Mouse (Mus musculus) intestine, embryonic 15.5 days (tissue): Measurements from ENCODE around the gene Nop9. TPM values are rescaled to one million over a fixed set of nuclear protein-coding genes. Genes with fewer than 3 reads are reported as not detected.

Experiments used
- ATAC-seq: fragments of 200-750 bp; cut with Nextera tagmentation; 2 replicates; pipeline ENCODE4 v1.8.0; 2017; ENCODE audit warnings: moderate TSS enrichment, moderate library complexity
- H3K27ac ChIP-seq: fragments of 300-500 bp; sonication (generic); 2 replicates; pipeline ENCODE4 v1.5.1; 2015; ENCODE audit warnings: mild to moderate bottlenecking, inconsistent platforms
- H3K27me3 ChIP-seq: fragments of 300-500 bp; sonication (generic); replicated peaks from 2 replicates; pipeline ENCODE4 v1.6.1; 2015; ENCODE audit warnings: inconsistent platforms
- H3K36me3 ChIP-seq: fragments of 300-500 bp; sonication (generic); 2 replicates; pipeline ENCODE4 v1.6.1; 2015; ENCODE audit warnings: inconsistent platforms
- H3K4me1 ChIP-seq: fragments of 300-500 bp; sonication (generic); replicated peaks from 2 replicates; pipeline ENCODE4 v1.6.1; 2015; ENCODE audit warnings: inconsistent platforms
- H3K4me2 ChIP-seq: fragments of 300-500 bp; sonication (generic); replicated peaks from 2 replicates; pipeline ENCODE4 v1.6.1; 2015; ENCODE audit warnings: mild to moderate bottlenecking, inconsistent platforms
- H3K4me3 ChIP-seq: fragments of 300-500 bp; sonication (generic); replicated peaks from 2 replicates; pipeline ENCODE4 v1.5.1; 2015; ENCODE audit warnings: inconsistent platforms
- H3K9ac ChIP-seq: fragments of 300-500 bp; sonication (generic); 2 replicates; pipeline ENCODE4 v1.6.1; 2015; ENCODE audit warnings: inconsistent platforms
- H3K9me3 ChIP-seq: fragments of 300-500 bp; sonication (generic); 2 replicates; pipeline ENCODE4 v1.6.1; 2016; ENCODE audit warnings: inconsistent platforms
- WGBS: fragments of 180-500 bp; shearing (Covaris S2); methylation state at CpG from one replicate; pipeline ENCODE4 v1.1.7; 2015; 5-methylcytosine and 5-hydroxymethylcytosine counted together
- polyA plus RNA-seq: library from polyadenylated mRNA; unstranded; fragments of >200 nt; fragmentation: Nextera tagmentation; extraction: Ambion mirVana; gene quantifications from 2 replicates; pipeline ENCODE4 v1.2.1, GENCODE M21; 2015

The Nop9 gene
- polyA plus RNA-seq, 1 experiment from 2014 or later = 35.6 TPM

DNA sequence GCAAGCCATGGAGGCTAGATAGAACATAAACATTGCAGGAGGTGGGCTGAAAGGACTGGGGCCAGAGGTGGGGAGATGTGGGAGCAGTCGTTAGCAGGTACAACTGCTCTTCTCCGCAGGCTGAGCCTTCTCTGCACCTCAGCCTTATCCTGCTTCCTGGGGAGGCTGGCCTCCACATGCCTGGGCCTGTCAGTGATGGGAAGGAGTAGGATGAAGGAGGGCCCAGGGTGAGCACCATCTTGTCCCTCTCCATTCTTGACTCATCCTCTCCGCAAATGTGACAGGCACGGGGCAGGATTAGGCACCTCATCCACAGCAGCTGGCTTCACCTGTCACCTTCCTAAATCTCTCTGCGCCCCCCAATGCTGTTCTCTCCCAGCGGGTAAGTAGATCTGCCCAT, 15.7 kb downstream of the Nop9 start, which contains the start of gene Ltb4r2:
Gene Ltb4r2 (plus strand): TSS at position 266 of the 400 bp plus-strand sequence.
- Histone ChIP-seq H3K27ac (0 out of 2 replicates have a peak within 1 kb of the TSS, but pooled peaks have one; percentile 48), H3K27me3 (peaks cover 18% of the 10 kb centered on the region), H3K4me2 (peak within 1 kb of the TSS; percentile 100), H3K36me3 (no peaks in the 10 kb centered on the region), H3K9ac (peak within 1 kb of the TSS; percentile 74), H3K4me1 (peaks cover 11% of the 10 kb centered on the region), H3K4me3 (peak within 1 kb of the TSS; percentile 52), H3K9me3 (no peaks in the 10 kb centered on the region)
- WGBS = 74% methylated on average over 6 of the region's 6 CpGs
- ATAC-seq = no peak

DNA sequence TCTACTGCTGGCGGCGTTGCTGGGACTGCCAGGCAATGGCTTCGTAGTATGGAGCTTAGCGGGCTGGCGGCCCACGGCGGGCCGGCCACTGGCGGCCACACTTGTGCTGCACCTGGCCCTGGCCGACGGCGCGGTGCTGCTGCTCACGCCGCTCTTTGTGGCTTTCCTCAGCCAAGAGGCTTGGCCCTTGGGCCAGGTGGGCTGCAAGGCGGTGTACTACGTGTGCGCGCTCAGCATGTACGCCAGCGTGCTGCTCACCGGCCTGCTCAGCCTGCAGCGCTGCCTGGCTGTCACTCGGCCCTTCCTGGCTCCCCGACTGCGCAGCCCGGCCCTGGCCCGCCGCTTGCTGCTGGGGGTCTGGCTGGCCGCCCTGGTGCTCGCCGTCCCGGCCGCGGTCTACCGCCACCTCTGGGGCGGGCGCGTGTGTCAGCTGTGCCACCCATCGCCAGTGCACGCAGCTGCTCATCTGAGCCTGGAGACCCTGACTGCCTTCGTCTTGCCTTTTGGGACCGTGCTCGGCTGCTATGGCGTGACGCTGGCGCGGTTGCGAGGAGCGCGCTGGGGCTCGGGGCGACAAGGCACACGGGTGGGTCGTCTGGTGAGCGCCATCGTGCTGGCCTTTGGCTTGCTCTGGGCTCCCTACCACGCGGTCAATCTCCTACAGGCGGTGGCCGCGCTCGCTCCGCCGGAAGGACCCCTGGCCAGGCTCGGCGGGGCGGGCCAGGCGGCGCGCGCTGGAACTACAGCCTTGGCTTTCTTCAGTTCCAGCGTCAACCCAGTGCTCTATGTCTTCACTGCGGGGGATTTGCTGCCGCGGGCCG, 16.7 kb downstream of the Nop9 start:
- Histone ChIP-seq H3K4me3 (peak overlapping the region; percentile 52), H3K27me3 (peaks cover 23% of the 10 kb centered on the region), H3K4me2 (peak overlapping the region; percentile 100), H3K9ac (peak overlapping the region; percentile 74), H3K9me3 (no peaks in the 10 kb centered on the region), H3K4me1 (peaks cover 11% of the 10 kb centered on the region), H3K36me3 (no peaks in the 10 kb centered on the region), H3K27ac (peak overlapping the region; percentile 48)
- peak; percentile 53 for ATAC-seq
- WGBS = 1% methylated on average over 77 of the region's 77 CpGs

DNA sequence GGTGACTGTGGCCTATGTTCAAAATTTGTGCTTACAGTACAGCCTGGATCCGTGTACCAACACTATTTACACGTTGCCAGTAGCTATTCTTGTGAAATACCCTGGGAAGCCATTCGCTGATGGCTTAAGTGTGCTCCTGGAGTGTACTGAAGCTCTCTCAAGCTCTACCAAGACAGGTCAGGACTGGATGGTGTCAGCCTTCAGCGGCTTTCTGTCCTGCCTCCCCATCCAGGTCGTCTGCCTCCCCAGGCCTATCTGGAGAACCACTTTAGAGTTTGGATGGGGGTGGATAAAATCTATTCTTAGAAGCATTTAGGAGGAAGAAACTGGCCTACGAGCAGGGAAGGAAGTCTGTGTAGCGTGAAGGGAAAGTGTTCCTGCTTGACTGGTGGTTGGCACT, 17.7 kb downstream of the Nop9 start:
- WGBS = 59% methylated on average over 7 of the region's 7 CpGs
- peaks cover 25% of the 10 kb centered on the region for H3K27me3 ChIP-seq
- no peaks in the 10 kb centered on the region for H3K9me3 ChIP-seq
- ATAC-seq = no peak
- peaks cover 17% of the 10 kb centered on the region for H3K4me1 ChIP-seq
- no peaks in the 10 kb centered on the region for H3K36me3 ChIP-seq
- 0 out of 2 replicates have a peak overlapping the region, but pooled peaks have one; percentile 74 for H3K9ac ChIP-seq
- H3K4me2 ChIP-seq = peak overlapping the region; percentile 100
- no peak overlapping the region for H3K27ac ChIP-seq
- H3K4me3 ChIP-seq = no peak overlapping the region

DNA sequence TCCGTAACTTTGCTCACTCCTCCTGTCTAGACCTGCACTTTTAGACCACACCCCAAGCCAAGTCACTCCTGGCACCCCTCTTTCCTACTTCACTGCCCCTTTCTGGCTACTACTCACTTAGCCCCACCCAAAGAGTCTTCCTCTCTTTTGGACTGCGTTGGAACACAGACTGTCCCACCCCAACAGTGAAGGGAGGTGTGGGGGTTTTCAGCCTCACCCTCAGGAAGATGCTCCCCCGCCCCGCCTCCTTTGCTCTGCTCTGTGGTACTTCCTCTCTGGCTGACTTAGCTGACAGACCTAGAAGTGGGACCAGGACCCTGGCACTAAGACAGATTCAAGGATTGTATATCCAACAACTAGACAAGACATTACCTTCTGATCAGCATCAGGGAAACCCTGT, 20.2 kb downstream of the Nop9 start, which contains the start of gene Ltb4r1:
Gene Ltb4r1 (plus strand): TSS at position 267 of the 400 bp plus-strand sequence.
- Histone ChIP-seq H3K36me3 (no peaks in the 10 kb centered on the region), H3K27ac (no peak within 1 kb of the TSS), H3K4me1 (peaks cover 17% of the 10 kb centered on the region), H3K9me3 (no peaks in the 10 kb centered on the region), H3K4me2 (no peak within 1 kb of the TSS), H3K4me3 (no peak within 1 kb of the TSS), H3K9ac (no peak within 1 kb of the TSS), H3K27me3 (peaks cover 25% of the 10 kb centered on the region)
- WGBS = 64% methylated on average over 4 of the region's 4 CpGs
- ATAC-seq = no peak

DNA sequence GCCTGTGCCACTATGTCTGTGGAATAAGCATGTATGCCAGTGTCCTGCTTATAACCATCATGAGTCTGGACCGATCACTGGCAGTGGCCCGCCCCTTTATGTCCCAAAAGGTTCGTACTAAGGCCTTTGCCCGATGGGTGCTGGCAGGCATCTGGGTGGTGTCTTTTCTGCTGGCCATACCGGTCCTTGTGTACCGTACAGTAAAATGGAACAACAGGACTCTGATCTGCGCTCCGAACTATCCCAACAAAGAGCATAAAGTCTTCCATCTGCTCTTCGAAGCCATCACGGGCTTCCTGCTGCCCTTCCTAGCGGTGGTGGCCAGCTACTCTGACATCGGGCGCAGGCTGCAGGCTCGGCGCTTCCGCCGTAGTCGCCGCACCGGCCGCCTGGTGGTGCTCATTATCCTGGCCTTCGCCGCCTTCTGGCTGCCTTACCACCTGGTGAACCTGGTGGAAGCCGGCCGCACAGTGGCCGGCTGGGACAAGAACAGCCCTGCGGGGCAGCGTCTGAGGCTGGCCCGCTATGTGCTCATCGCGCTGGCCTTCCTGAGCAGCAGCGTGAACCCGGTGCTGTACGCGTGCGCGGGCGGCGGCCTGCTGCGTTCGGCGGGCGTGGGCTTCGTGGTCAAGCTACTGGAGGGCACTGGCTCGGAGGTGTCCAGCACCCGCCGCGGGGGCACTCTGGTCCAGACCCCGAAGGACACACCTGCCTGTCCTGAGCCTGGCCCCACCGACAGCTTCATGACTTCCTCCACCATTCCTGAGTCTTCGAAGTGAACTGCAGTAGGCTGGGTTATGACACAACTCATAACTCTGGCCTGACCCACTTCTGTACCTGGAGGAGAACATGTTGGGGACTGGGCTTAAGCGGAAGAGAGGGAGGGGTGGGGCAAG, 22.3 kb downstream of the Nop9 start:
- H3K9ac ChIP-seq = peak overlapping the region; percentile 58
- WGBS = 12% methylated on average over 52 of the region's 52 CpGs
- H3K27me3 ChIP-seq = peaks cover 14% of the 10 kb centered on the region
- peak overlapping the region; percentile 93 for H3K4me2 ChIP-seq
- no peaks in the 10 kb centered on the region for H3K9me3 ChIP-seq
- peak overlapping the region; percentile 41 for H3K4me3 ChIP-seq
- no peaks in the 10 kb centered on the region for H3K36me3 ChIP-seq
- H3K27ac ChIP-seq = no peak overlapping the region
- H3K4me1 ChIP-seq = peaks cover 7% of the 10 kb centered on the region; the same call in 1 of the 2 replicates
- peak; percentile 73 for ATAC-seq

DNA sequence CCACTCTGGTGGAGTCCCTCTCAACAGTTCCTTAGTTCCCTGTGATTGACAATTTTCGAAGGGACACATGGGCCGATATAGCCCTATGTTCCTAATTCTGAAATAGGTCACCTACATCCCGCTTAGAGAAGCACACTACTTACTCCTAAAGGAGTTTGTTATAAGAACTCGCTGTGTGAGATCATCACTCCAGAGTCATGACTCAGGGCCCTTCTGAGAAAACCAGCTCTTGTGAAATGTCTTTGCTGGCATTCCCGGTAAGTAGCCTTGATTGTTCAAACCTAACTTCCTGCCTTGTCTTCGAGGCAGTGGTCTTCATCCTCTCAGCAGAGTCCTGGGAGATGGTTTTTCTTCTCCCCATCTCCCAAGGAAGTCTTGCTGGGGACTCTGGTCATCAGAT, 23.1 kb downstream of the Nop9 start:
- H3K27me3 ChIP-seq = peaks cover 14% of the 10 kb centered on the region
- no peak overlapping the region for H3K9ac ChIP-seq
- H3K4me1 ChIP-seq = peaks cover 6% of the 10 kb centered on the region; the same call in 1 of the 2 replicates
- H3K36me3 ChIP-seq = no peaks in the 10 kb centered on the region
- no peaks in the 10 kb centered on the region for H3K9me3 ChIP-seq
- no peak for ATAC-seq
- 84% methylated on average over 6 of the region's 6 CpGs for WGBS
- H3K4me2 ChIP-seq = peak overlapping the region; percentile 93; the same call in 1 of the 2 replicates
- no peak overlapping the region for H3K4me3 ChIP-seq
- H3K27ac ChIP-seq = no peak overlapping the region

DNA sequence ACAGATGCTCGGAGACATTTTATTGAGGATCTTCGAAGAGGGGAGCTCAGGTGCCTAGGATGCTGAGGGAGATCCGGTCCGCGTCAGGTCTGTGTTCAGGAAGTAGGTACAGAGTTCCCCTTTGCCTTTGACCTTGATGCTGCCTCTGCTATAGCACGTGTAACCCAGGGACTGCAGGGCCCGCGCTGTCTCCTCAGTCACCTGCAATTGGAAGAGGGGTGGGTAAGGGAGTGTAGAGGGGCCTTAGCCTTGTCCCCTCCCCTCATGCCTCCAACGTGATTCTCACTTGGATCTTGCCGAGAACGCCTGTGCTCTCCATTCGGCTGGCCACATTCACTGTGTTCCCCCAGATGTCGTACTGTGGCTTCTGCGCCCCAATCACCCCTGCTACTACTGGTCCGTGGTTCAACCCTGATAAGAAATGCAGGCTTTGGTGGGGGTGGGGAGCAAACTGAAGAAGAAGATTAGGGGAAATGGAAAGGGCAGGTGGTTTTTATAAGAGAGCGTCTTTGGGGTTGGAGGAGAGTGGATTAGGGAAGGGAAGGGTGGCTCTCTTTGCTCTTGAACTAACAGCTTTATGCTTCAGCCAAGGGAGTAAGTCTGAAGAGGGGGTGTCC, 23.7 kb downstream of the Nop9 start:
- Histone ChIP-seq H3K27ac (no peak overlapping the region), H3K27me3 (peaks cover 13% of the 10 kb centered on the region), H3K4me2 (no peak overlapping the region), H3K36me3 (no peaks in the 10 kb centered on the region), H3K9me3 (no peaks in the 10 kb centered on the region), H3K4me3 (no peak overlapping the region), H3K4me1 (peaks cover 6% of the 10 kb centered on the region; the same call in 1 of the 2 replicates), H3K9ac (no peak overlapping the region)
- 74% methylated on average over 16 of the region's 16 CpGs for WGBS
- ATAC-seq = no peak

DNA sequence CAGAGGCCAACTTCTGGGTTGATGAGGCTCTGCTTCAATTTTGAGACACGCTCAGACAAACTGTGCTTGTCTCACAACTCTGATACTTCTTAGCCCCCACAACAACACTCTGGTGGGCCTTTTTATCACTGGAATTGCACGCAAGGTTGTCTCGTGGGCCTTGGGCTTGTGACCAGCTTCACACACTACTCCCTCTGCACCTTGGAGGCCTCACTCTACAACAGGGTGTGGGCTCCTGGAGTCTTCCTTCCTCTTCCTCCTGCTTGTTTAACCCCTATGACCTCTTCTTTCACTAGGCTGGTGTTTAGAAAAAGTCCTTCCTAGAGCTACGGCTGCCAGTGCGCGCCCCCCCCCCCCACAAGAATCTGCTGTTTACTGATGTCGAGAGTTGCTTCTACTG, 31.2 kb downstream of the Nop9 start:
- H3K4me2 ChIP-seq = no peak overlapping the region
- H3K36me3 ChIP-seq = no peaks in the 10 kb centered on the region
- H3K27ac ChIP-seq = 0 out of 2 replicates have a peak overlapping the region, but pooled peaks have one; percentile 10
- no peaks in the 10 kb centered on the region for H3K9me3 ChIP-seq
- peaks cover 9% of the 10 kb centered on the region for H3K4me1 ChIP-seq
- no peaks in the 10 kb centered on the region; the same call in 1 of the 2 replicates for H3K27me3 ChIP-seq
- WGBS = 39% methylated on average over 7 of the region's 7 CpGs
- no peak overlapping the region for H3K4me3 ChIP-seq
- peak; percentile 30; the same call in 1 of the 2 replicates for ATAC-seq
- no peak overlapping the region for H3K9ac ChIP-seq

DNA sequence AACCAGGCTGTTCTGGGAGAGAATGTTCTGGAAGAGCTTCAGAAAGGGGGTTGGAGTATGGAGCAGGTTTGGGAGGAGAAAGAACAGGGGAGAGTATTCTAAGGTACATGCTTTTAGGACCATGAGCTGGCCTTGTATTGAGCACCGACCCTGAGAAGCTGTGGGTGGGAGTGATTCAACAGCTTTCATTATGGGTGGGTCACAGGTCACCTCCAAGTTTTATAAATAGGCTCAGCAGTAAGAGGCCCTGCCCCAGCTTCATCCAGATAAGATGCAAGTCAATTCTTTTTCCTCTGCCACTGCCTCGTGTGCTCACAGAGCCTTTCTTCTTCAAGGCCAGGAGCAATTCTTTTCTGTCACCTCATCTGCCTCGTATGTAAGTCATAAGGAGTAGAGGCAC, 31.7 kb downstream of the Nop9 start:
- peaks cover 10% of the 10 kb centered on the region for H3K4me1 ChIP-seq
- H3K4me2 ChIP-seq = no peak overlapping the region
- H3K27me3 ChIP-seq = no peaks in the 10 kb centered on the region
- ATAC-seq = peak; percentile 52; the same call in 1 of the 2 replicates
- H3K4me3 ChIP-seq = no peak overlapping the region
- no peak overlapping the region for H3K9ac ChIP-seq
- no peaks in the 10 kb centered on the region for H3K36me3 ChIP-seq
- 14% methylated on average over 3 of the region's 3 CpGs for WGBS
- H3K27ac ChIP-seq = 0 out of 2 replicates have a peak overlapping the region, but pooled peaks have one; percentile 10
- no peaks in the 10 kb centered on the region for H3K9me3 ChIP-seq

DNA sequence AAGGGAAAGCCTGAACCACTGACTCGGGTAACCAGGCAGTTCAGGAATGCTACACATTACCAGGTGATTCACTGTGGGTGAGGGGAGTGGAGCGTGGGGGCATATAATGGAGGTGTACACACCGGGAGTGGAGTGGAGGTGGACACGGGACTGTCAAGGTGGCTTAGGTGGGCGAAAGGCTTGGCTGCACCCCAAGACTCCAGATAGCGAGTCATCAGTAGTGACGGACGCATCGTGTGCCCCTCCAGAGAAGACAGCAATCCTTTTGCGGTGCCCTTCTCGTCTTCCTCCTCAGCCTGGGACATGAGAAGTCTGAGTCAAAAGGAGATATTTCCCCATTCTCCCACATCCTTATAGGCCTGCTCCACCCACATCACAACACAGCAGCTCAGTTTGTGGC, 32.3 kb downstream of the Nop9 start:
- H3K9me3 ChIP-seq = no peaks in the 10 kb centered on the region
- H3K36me3 ChIP-seq = no peaks in the 10 kb centered on the region
- no peak overlapping the region for H3K4me2 ChIP-seq
- no peak overlapping the region for H3K27ac ChIP-seq
- H3K4me3 ChIP-seq = no peak overlapping the region
- no peak for ATAC-seq
- H3K4me1 ChIP-seq = peaks cover 15% of the 10 kb centered on the region
- 83% methylated on average over 11 of the region's 11 CpGs for WGBS
- H3K9ac ChIP-seq = no peak overlapping the region
- 0 out of 2 replicates have a peak, but pooled peaks cover 3% of the 10 kb centered on the region for H3K27me3 ChIP-seq

DNA sequence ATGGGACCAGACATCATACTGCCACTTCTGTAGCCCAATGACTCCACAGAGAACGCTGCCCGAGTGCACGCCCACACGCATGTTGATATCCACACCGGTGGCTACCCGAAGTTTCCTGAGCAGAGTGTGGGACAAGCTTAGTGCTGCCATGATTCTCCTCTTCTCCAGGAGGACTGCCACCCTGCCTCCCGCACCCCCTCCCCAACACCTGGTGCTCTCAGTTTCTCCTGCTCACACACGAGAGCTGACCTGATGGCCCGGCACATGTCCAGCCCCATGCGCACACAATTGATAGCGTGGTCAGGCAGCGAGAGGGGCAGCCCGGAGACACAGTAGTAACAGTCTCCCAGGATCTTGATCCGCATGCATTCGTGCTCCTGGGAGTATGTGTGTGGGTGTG, 33.2 kb downstream of the Nop9 start:
- Histone ChIP-seq H3K9me3 (no peaks in the 10 kb centered on the region), H3K27ac (no peak overlapping the region), H3K4me1 (peaks cover 20% of the 10 kb centered on the region), H3K36me3 (no peaks in the 10 kb centered on the region), H3K4me2 (no peak overlapping the region), H3K4me3 (no peak overlapping the region), H3K27me3 (peaks cover 3% of the 10 kb centered on the region; the same call in 1 of the 2 replicates), H3K9ac (no peak overlapping the region)
- 89% methylated on average over 15 of the region's 15 CpGs for WGBS
- no peak for ATAC-seq
